Mouse (Mus musculus): ENCODE measurements around the gene Lactb. TPM values are rescaled to one million over a fixed set of nuclear protein-coding genes. Genes with fewer than 3 reads are reported as not detected.

The Lactb gene
- polyA plus RNA-seq, 1 experiment = 9.5 TPM

DNA sequence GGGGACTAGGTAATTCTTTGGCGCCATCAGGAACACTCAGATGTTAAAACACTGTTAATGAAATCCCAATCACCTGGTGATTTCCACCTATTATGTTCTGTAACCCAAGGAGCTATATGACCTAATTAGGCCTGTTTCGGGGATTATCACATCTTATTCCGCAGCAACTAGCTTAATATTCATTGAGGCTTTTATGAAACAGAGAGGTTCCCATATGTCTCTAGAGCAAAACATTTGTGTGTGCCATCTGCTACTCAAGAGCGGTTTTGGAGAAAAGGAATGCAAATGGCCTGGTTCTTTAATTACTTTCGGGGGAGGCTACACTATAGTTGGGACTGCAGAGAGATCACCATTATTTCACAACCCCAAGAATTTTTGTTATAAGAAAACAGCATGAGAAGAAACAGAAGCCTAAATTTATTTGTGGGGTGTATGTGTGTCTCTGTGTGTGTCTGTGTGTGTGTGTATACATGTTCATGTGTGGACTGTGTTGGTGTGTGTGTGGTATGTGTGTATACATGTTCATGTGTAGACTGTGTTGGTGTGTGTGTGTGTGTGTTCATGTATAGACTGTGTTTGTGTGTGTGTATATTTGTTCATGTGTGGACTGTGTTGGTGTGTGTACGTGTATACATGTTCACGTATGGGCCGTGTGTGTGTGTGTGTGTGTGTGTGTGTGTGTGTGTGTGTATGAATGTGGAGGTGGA, 47.4 kb downstream of the Lactb start:
- Histone ChIP-seq H3K4me3 (ENCODE audit: extremely low read depth, insufficient read depth, insufficient read length) (no peak overlapping the region), H3K36me3 (ENCODE audit: control insufficient read depth, insufficient read depth, low read length) (no peaks in the 10 kb centered on the region), H3K4me1 (ENCODE audit: control insufficient read depth, insufficient read depth, insufficient read length) (no peaks in the 10 kb centered on the region), H3K27me3 (ENCODE audit: control insufficient read depth, insufficient read depth, low read length) (no peaks in the 10 kb centered on the region), H3K27ac (ENCODE audit: insufficient read depth, low read length) (no peak overlapping the region)
- no peak for DNase-seq (ENCODE audit: low read depth in 1 of 2, low spot score in 2 of 2)
- no peak for TF ChIP-seq CTCF (IDR thresholded peaks at IDR 0.05; ENCODE audit: extremely low read depth, insufficient read depth, insufficient read length, insufficient replicate concordance)
- no peak for TF ChIP-seq POLR2A (IDR thresholded peaks at IDR 0.05; ENCODE audit: low read depth, low read length)
- WGBS = 92% methylated on average over 8 of the region's 8 CpGs

GRCm38 (mm10) chr9:66925853-66926252, 49.4 kb downstream of the Lactb start:
- 67% methylated on average over 3 of the region's 3 CpGs for WGBS
- H3K4me3 ChIP-seq (ENCODE audit: extremely low read depth, insufficient read depth, insufficient read length) = no peak overlapping the region
- no peak for DNase-seq (ENCODE audit: low read depth in 1 of 2, low spot score in 2 of 2)
- H3K4me1 ChIP-seq (ENCODE audit: control insufficient read depth, insufficient read depth, insufficient read length) = no peaks in the 10 kb centered on the region
- no peaks in the 10 kb centered on the region for H3K36me3 ChIP-seq (ENCODE audit: control insufficient read depth, insufficient read depth, low read length)
- H3K27ac ChIP-seq (ENCODE audit: insufficient read depth, low read length) = no peak overlapping the region
- TF ChIP-seq CTCF (IDR thresholded peaks at IDR 0.05; ENCODE audit: extremely low read depth, insufficient read depth, insufficient read length, insufficient replicate concordance) (no peak), POLR2A (IDR thresholded peaks at IDR 0.05; ENCODE audit: low read depth, low read length) (no peak)
- no peaks in the 10 kb centered on the region for H3K27me3 ChIP-seq (ENCODE audit: control insufficient read depth, insufficient read depth, low read length)

GRCm38 (mm10) chr9:66922076-66922475, 53.2 kb downstream of the Lactb start:
- H3K27ac ChIP-seq (ENCODE audit: insufficient read depth, low read length) = no peak overlapping the region
- H3K4me3 ChIP-seq (ENCODE audit: extremely low read depth, insufficient read depth, insufficient read length) = no peak overlapping the region
- no peak for TF ChIP-seq POLR2A (IDR thresholded peaks at IDR 0.05; ENCODE audit: low read depth, low read length)
- no peak for DNase-seq (ENCODE audit: low read depth in 1 of 2, low spot score in 2 of 2)
- H3K4me1 ChIP-seq (ENCODE audit: control insufficient read depth, insufficient read depth, insufficient read length) = peaks cover 4% of the 10 kb centered on the region; the same call in 1 of the 2 replicates
- H3K36me3 ChIP-seq (ENCODE audit: control insufficient read depth, insufficient read depth, low read length) = no peaks in the 10 kb centered on the region
- 94% methylated on average over 1 of the region's 1 CpGs for WGBS
- no peaks in the 10 kb centered on the region for H3K27me3 ChIP-seq (ENCODE audit: control insufficient read depth, insufficient read depth, low read length)

- Histone ChIP-seq H3K4me3 (ENCODE audit: extremely low read depth, insufficient read depth, insufficient read length) (no peak overlapping the region), H3K4me1 (ENCODE audit: control insufficient read depth, insufficient read depth, insufficient read length) (peaks cover 10% of the 10 kb centered on the region; the same call in 1 of the 2 replicates), H3K27ac (ENCODE audit: insufficient read depth, low read length) (no peak overlapping the region), H3K27me3 (ENCODE audit: control insufficient read depth, insufficient read depth, low read length) (no peaks in the 10 kb centered on the region), H3K36me3 (ENCODE audit: control insufficient read depth, insufficient read depth, low read length) (no peaks in the 10 kb centered on the region)
- WGBS = 20% methylated on average over 6 of the region's 6 CpGs
- TF ChIP-seq CTCF (IDR thresholded peaks at IDR 0.05; ENCODE audit: extremely low read depth, insufficient read depth, insufficient read length, insufficient replicate concordance) (no peak), POLR2A (IDR thresholded peaks at IDR 0.05; ENCODE audit: low read depth, low read length) (no peak)
- DNase-seq (ENCODE audit: low read depth in 1 of 2, low spot score in 2 of 2) = no peak
Observed at GRCm38 (mm10) chr9:66920488-66921279, 54.6 kb downstream of the Lactb start.

- TF ChIP-seq CTCF (IDR thresholded peaks at IDR 0.05; ENCODE audit: extremely low read depth, insufficient read depth, insufficient read length, insufficient replicate concordance) (no peak), POLR2A (IDR thresholded peaks at IDR 0.05; ENCODE audit: low read depth, low read length) (no peak)
- Histone ChIP-seq H3K36me3 (ENCODE audit: control insufficient read depth, insufficient read depth, low read length) (no peaks in the 10 kb centered on the region), H3K4me3 (ENCODE audit: extremely low read depth, insufficient read depth, insufficient read length) (peak overlapping the region; percentile 50), H3K27ac (ENCODE audit: insufficient read depth, low read length) (no peak overlapping the region), H3K27me3 (ENCODE audit: control insufficient read depth, insufficient read depth, low read length) (no peaks in the 10 kb centered on the region), H3K4me1 (ENCODE audit: control insufficient read depth, insufficient read depth, insufficient read length) (peaks cover 16% of the 10 kb centered on the region; the same call in 1 of the 2 replicates)
- 2% methylated on average over 14 of the region's 14 CpGs for WGBS
- no peak for DNase-seq (ENCODE audit: low read depth in 1 of 2, low spot score in 2 of 2)
Observed at GRCm38 (mm10) chr9:66919981-66920380, 55.3 kb downstream of the Lactb start.

- 2% methylated on average over 42 of the region's 49 CpGs for WGBS
- Histone ChIP-seq H3K36me3 (ENCODE audit: control insufficient read depth, insufficient read depth, low read length) (no peaks in the 10 kb centered on the region), H3K4me3 (ENCODE audit: extremely low read depth, insufficient read depth, insufficient read length) (peak within 1 kb of the TSS; percentile 92), H3K27me3 (ENCODE audit: control insufficient read depth, insufficient read depth, low read length) (no peaks in the 10 kb centered on the region), H3K4me1 (ENCODE audit: control insufficient read depth, insufficient read depth, insufficient read length) (peaks cover 17% of the 10 kb centered on the region; the same call in 1 of the 2 replicates), H3K27ac (ENCODE audit: insufficient read depth, low read length) (peak within 1 kb of the TSS; percentile 93)
- TF ChIP-seq CTCF (IDR thresholded peaks at IDR 0.05; ENCODE audit: extremely low read depth, insufficient read depth, insufficient read length, insufficient replicate concordance) = no peak
- peak; percentile 91 for TF ChIP-seq POLR2A (IDR thresholded peaks at IDR 0.05; ENCODE audit: low read depth, low read length)
- DNase-seq (ENCODE audit: low read depth in 1 of 2, low spot score in 2 of 2) = peak; percentile 85 to 97
Observed at GRCm38 (mm10) chr9:66919382-66919971, 55.8 kb downstream of the Lactb start, which contains the start of gene Rab8b. Rab8b (minus strand) TSS chr9:66919687.

Data from spleen, adult 2 months (tissue).